Comparison of ENCODE assay signal across 8 mouse cellular contexts in the genomic region with DNA sequence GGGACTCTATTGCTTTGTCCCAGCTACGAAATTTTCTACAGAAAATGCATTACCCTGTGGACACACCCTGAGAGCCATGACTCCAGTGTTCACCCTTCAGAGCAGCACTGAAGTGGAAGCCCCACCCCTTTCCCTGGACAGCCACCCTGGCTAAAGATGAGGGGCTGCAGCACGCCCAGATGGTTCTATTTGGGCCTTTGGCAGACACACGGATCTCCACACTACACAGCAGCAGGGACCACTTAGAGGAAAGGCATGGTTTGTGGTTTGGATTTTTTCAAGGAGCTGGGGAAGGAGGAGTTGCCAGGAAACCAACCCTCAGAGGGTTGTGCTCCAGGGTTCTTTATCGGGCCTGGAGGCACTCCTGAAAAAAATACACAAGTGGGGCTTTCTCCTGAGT.
A peak's percentile ranks its signal among the peaks of the same experiment; 100 is the strongest.
DNase-seq lines count a peak whose midpoint lies in the region; ATAC-seq lines count a peak whose summit lies in the region.

No protein-coding gene starts in this region.

- no peak overlapping the region for H3K4me3 ChIP-seq in kidney, embryonic 14.5 days (ENCODE audit: low read length)
- no peak overlapping the region for H3K4me3 ChIP-seq in brown adipose tissue, adult 24 weeks (ENCODE audit: insufficient read depth, low read depth, low read length)
- H3K4me3 ChIP-seq in heart, embryonic 16.5 days (ENCODE audit: low read length) = no peak overlapping the region
- peak overlapping the region; percentile 24 for H3K4me3 ChIP-seq in liver, embryonic 16.5 days (ENCODE audit: low read depth, low read length)

- no peak for DNase-seq in kidney, adult 8-10 months
- no peak for DNase-seq in right cerebral cortex, postnatal 4 days
- DNase-seq in thymus, postnatal 36 days = no peak
- DNase-seq in adrenal gland, postnatal 25 days = no peak

- no peak for ATAC-seq in kidney, embryonic 14.5 days (ENCODE audit: low FRiP score, low TSS enrichment)
- ATAC-seq in heart, embryonic 16.5 days (replicated peaks; ENCODE audit: extremely low read depth, insufficient read depth, low FRiP score) = no peak
- no peak for ATAC-seq in liver, embryonic 16.5 days (ENCODE audit: low read depth)

- 35% methylated on average over 4 of the region's 4 CpGs for WGBS in kidney, embryonic 14.5 days
- 29% methylated on average over 4 of the region's 4 CpGs for WGBS in heart, embryonic 16.5 days
- 27% methylated on average over 4 of the region's 4 CpGs for WGBS in liver, embryonic 16.5 days (ENCODE audit: insufficient replicate concordance)

- H3K9ac ChIP-seq in kidney, embryonic 14.5 days (ENCODE audit: low read depth, low read length) = no peak overlapping the region
- 0 out of 2 replicates have a peak overlapping the region, but pooled peaks have one; percentile 7 for H3K9ac ChIP-seq in heart, embryonic 16.5 days (ENCODE audit: low read length)
- peak overlapping the region; percentile 49 for H3K9ac ChIP-seq in liver, embryonic 16.5 days (ENCODE audit: low read depth, low read length)

- H3K4me2 ChIP-seq in kidney, embryonic 14.5 days (replicated peaks; ENCODE audit: low read depth, low read length) = no peak overlapping the region
- peak overlapping the region; percentile 12; the same call in 1 of the 2 replicates for H3K4me2 ChIP-seq in heart, embryonic 16.5 days (ENCODE audit: low read depth, low read length)
- H3K4me2 ChIP-seq in liver, embryonic 16.5 days (ENCODE audit: low read depth, low read length) = peak overlapping the region; percentile 54

- H3K4me1 ChIP-seq in kidney, embryonic 14.5 days (ENCODE audit: control insufficient read depth, insufficient read depth, low read length) = peaks cover 56% of the 10 kb centered on the region
- peaks cover 16% of the 10 kb centered on the region; the same call in 1 of the 2 replicates for H3K4me1 ChIP-seq in brown adipose tissue, adult 24 weeks (ENCODE audit: control insufficient read depth, insufficient read depth, insufficient read length, low read length)
- H3K4me1 ChIP-seq in heart, embryonic 16.5 days (ENCODE audit: control insufficient read depth, insufficient read depth, low read length) = peaks cover 53% of the 10 kb centered on the region
- H3K4me1 ChIP-seq in liver, embryonic 16.5 days (ENCODE audit: control insufficient read depth, low read depth, low read length) = peaks cover 37% of the 10 kb centered on the region

- H3K27me3 ChIP-seq in kidney, embryonic 14.5 days (ENCODE audit: control insufficient read depth, insufficient read depth, low read length) = no peaks in the 10 kb centered on the region
- H3K27me3 ChIP-seq in heart, embryonic 16.5 days (ENCODE audit: control insufficient read depth, insufficient read depth, low read length) = no peaks in the 10 kb centered on the region
- no peaks in the 10 kb centered on the region for H3K27me3 ChIP-seq in liver, embryonic 16.5 days (ENCODE audit: control insufficient read depth, insufficient read depth, low read depth, low read length)

- peak overlapping the region; percentile 3; the same call in 1 of the 2 replicates for H3K27ac ChIP-seq in kidney, embryonic 14.5 days (ENCODE audit: low read depth, low read length)
- H3K27ac ChIP-seq in brown adipose tissue, adult 24 weeks (replicated peaks; ENCODE audit: low read depth, low read length) = peak overlapping the region; percentile 40; the same call in 1 of the 2 replicates
- peak overlapping the region; percentile 98 for H3K27ac ChIP-seq in heart, embryonic 16.5 days (ENCODE audit: low read length)
- H3K27ac ChIP-seq in liver, embryonic 16.5 days (ENCODE audit: low read length) = peak overlapping the region; percentile 97

- no peaks in the 10 kb centered on the region for H3K36me3 ChIP-seq in kidney, embryonic 14.5 days (ENCODE audit: control insufficient read depth, insufficient read depth, low read length)
- H3K36me3 ChIP-seq in heart, embryonic 16.5 days (ENCODE audit: control insufficient read depth, insufficient read depth) = no peaks in the 10 kb centered on the region
- H3K36me3 ChIP-seq in liver, embryonic 16.5 days (ENCODE audit: control insufficient read depth, insufficient read depth) = 0 out of 2 replicates have a peak, but pooled peaks cover 2% of the 10 kb centered on the region

- no peaks in the 10 kb centered on the region for H3K9me3 ChIP-seq in kidney, embryonic 14.5 days (ENCODE audit: control insufficient read depth, low read length)
- H3K9me3 ChIP-seq in heart, embryonic 16.5 days (replicated peaks; ENCODE audit: control insufficient read depth, low read length) = no peaks in the 10 kb centered on the region
- no peaks in the 10 kb centered on the region for H3K9me3 ChIP-seq in liver, embryonic 16.5 days (replicated peaks; ENCODE audit: control insufficient read depth, low read length)

Comparison
In these comparisons a context has a peak if more than half of its experiments do, and no peak if none do; other contexts are left out.
1. H3K27ac ChIP-seq: peak in every context shown above with its lines; median percentile 98 in heart, embryonic 16.5 days; 97 in liver, embryonic 16.5 days; 40 in brown adipose tissue, adult 24 weeks; 3 in kidney, embryonic 14.5 days.